Mouse (Mus musculus): Measurements from ENCODE around the gene Gm45713. TPM values are rescaled to one million over a fixed set of nuclear protein-coding genes. Genes with fewer than 3 reads are reported as not detected.
"Not testable (repeated sequence)": the region's sequence is repeated elsewhere in the genome, so short reads cannot be mapped to it uniquely, and the experiment has no call there.

Gm45713 gene
- total RNA-seq, 2 experiments from 2014 or later: not detected

DNA sequence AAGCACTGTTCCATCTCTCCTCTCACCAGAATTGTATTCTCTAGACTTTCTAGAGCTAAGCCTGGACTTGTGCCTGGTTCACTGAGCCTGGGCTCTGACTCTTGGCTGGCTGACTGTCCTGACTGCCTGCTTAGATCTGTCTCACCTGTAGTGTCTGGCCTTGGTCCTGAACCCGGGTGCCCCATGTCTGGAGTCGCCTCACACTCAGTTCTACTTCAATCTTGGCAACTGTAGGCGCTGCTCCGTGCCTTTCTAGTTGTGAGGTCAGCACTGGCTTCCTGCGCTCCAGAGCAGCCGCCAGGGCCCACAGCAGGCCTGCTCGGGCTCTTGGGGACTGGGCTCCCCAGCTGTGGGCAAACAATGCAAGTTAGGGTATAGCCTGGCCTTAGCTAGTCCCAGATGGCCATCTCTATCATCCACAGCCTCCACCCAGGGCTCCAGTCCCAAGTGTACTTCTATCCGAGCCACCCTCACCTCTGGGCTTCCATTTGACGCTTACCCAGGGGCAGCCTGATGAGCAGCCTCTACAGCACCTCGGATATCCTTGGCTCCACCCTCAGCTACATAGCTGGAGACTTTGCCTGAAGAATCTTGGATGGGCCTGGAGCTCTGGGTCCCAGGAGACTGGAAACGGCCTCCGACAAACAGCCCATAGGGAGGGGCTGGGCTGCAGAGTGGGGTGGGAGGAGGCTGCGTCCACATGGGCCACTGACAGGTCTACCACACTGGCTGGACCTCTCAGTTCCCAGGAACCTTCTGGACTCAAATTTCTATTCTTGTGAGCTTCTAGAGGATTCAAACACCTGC, 8.5 kb upstream of the Gm45713 start:
- no peak for DNase-seq (ENCODE audit: low spot score in 2 of 2)

DNA sequence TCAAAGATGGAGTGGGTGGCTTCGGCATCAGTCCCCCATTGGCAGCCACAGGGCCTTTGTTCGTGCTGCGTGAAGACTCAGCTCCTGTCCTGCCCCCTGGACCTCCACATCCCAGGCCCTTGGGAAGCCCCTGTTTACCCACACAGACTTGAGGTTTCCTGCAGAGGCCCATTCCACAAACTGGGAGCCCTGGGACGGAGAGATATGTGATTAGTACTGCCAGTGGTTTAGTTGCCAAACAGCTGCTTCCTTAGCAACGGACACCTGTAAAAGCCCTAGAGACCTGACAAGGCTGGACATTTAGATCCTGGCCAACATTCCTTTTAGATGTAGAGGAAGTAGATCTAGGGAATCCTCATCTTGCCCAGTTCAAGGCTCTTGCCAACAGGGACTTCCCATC, 5.9 kb upstream of the Gm45713 start:
- no peak for DNase-seq (ENCODE audit: low spot score in 2 of 2)

DNA sequence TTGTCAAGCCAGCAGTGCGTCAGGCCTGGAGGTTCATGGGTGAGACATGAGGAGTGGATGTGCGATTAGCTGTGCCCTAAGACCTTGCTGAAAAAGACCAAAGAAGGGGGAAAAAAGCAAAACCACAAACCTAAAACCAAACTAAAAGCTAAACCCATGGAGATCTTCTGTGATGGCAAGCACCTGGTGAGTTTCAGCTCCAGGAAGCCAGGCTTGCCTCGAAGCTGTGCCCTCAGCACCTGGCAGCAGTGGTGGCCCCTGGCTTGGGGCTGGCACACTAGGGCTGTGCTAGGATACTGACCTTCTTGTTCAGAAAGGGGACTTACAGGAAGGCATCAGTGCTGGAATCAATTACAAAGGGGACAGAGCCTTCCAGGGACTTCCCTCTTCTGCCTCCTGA, 5.3 kb upstream of the Gm45713 start:
- DNase-seq (ENCODE audit: low spot score in 2 of 2): no peak

DNA sequence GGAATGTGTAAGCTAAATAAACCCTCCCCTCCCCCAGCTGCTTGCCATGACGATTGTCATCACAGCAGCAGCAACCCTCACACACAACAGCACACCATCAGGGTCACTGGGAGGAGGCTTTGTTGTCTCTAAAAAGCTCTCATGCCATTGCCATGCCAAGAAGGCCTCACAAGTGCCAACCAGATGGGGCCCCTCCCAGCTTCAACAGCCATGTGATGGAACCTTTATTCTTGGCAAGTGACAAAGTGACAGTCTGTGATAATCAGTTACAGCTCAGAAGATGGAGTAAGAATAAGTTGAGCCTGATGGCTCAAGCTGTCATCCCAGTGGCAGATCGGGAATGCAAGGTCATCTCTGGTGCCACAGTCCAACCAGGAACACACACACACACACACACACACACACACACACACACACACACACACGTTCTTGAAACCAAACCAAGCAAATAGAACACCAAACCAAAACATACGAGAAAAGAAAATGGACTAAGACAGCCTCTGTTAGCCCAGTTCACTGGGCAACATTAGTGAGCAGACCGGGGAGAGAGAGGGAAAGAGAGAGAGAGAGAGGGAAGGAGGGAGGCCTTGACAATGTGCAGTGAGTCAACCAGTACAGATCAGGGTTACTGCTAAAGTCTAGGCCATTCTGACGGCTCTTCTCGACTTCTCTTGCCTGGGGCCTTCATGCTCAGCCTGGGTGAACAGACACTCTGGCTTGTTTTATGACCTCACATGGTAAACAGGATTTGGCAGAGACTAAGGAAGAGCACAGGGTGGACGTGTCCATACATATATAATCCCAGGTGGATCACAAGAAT, 4.1 kb upstream of the Gm45713 start:
- no peak for DNase-seq (ENCODE audit: low spot score in 2 of 2)

DNA sequence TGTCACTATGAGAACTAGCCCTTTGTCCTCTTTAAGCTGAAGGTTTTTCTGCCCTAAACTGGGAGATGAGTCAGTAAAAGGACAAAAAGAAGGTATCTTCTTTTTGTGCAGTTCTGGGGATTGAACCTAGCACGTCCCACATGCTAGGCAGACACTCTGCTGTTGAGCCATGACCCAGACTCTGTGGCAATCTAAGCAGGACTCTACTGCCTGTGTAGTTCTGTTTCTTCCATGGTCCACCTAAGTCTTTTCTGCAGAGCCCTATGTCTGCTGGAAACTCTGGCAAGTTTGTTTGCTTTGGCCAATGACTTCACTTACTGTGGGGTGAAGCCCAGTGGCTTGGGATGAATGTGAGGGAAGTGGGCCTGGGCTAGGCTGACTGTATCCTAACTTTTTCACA, 2.4 kb upstream of the Gm45713 start:
- DNase-seq (ENCODE audit: low spot score in 2 of 2): no peak

DNA sequence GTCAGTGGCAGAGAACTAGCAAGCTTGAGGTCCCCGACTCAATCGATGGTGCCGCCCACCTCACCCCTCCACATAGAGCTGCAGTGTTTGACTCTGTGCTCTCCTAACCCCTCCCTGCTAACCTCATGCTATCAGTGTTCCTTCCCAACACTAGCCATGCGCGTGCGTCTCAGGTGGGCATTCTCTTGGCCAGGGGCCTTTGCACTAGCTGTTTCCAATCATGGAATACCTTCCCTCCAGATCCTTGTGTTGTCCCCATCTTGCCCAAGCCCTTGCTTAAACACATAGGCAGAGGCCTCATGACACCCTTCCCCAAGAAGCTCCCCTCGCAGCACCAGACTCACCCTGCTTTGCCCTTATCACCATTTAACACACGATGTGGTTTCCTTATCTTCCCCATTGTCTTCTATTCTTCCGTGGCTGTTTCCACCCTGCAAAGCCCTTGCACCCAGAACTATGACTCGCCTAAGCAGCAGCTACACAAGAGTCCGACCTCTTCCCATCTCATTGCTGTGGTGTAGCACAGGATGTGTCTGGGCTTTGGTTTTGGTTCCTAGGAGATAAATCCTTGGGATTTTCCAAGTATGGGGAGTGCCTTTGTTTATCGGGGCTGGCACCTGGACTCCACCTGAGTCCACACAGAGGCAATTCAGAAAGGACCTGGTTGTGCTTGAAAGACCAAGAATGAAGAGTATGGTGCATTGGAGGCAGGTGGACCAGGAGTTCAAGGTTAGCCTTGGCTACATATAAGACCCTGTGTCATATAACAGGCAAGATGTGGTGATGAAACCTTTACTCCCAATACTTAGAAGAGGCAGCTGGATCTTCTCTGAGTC, 1.4 kb upstream of the Gm45713 start:
- DNase-seq (ENCODE audit: low spot score in 2 of 2): no peak

DNA sequence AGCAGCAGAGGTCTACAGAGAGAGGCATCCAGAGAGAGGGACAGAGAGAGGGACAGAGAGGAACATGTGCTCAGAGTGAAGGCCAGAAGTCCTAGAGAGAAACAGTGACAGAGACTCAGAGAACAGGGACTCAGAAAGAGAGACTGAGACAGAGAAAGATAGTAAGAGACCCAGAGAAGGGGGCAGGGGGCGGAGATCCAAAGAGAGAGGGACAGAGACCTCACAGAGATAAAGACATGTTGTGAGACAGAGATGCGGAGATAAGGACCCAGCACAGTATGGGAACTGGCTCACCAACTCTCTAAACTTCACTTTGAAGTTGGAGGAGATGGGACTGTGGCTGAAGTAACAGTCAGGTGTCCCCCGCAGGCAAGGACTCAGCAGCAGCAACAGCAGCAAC, 661 bp downstream of the Gm45713 start:
- no peak for DNase-seq (ENCODE audit: low spot score in 2 of 2)

DNA sequence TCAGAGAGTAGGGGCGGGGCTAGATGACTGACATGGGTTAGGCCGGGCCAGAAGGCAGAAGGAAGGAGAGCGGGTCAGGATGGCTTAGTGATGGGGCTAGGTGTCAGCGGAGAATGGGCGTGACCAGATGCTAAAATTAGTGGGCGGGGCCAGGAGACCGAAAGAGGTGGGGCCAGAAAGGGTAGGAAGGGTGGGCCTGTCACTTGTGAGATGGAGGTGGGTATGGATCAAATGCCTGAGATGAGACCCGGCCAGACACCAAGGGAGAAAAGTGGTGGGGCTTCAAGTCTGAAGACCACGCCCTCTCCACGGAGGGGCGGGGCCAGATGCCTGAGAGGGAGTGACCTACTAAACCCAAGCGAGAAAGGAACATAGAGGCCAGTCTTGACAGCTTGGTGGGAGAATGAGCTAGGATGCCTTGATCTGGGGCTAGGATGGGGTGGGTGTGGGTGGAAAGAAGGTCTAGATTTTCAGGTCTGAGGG, 1.4 kb downstream of the Gm45713 start:
- no peak for DNase-seq (ENCODE audit: low spot score in 2 of 2)

DNA sequence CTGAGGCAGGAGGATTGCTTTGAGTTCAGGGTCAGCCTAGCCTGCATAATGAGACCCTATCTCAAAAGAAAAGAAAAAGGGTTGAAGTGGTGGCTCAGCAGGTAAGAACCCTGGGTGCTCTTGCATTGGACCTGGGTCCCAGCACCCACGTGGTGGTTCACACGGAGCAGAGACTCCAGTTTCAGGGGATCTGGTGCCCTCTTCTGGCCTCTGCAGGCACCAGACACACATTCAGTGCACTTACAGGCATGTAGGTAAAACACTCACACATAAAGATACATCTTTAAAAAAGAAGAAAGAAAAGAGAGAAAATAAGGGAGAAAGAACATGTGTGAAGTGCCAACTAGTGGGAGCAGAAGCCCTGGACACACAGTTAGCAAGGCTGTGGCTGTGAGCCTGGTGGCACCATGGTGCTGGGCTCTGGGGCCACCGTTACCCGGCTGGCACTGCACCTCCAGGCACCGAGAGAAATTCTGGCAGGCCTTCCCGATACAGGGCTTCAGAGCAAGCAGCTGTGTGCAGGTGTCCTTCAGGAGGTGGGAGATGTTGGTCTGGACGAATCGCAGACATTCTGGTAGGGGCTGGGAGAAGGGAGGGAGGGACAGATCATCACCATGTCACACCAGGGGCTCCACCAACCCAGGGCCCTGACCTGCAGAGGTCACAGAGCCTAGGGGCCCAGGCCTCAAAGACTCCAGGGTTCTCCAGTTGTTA, 2.4 kb downstream of the Gm45713 start:
- DNase-seq (ENCODE audit: low spot score in 2 of 2): no peak

DNA sequence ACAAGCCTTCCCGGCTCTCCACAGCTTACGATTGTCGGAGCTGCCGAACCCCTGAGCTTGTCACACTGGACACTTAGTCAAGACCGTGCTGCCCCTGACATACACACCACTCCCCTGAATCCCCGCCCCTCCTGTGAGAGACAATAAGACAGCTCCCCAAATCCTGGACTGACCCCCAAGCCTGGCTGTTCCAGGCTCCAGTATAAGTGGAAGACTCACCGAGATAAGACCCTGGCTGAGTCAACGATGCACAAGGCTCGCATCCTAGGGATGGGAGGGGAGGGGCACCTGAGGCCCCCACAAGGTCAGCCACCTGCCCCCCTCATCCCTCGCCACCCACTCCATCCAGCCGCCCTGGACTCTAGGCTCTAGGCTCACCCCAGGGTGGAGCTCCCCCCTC, 4.2 kb downstream of the Gm45713 start:
- DNase-seq (ENCODE audit: low spot score in 2 of 2): no peak

DNA sequence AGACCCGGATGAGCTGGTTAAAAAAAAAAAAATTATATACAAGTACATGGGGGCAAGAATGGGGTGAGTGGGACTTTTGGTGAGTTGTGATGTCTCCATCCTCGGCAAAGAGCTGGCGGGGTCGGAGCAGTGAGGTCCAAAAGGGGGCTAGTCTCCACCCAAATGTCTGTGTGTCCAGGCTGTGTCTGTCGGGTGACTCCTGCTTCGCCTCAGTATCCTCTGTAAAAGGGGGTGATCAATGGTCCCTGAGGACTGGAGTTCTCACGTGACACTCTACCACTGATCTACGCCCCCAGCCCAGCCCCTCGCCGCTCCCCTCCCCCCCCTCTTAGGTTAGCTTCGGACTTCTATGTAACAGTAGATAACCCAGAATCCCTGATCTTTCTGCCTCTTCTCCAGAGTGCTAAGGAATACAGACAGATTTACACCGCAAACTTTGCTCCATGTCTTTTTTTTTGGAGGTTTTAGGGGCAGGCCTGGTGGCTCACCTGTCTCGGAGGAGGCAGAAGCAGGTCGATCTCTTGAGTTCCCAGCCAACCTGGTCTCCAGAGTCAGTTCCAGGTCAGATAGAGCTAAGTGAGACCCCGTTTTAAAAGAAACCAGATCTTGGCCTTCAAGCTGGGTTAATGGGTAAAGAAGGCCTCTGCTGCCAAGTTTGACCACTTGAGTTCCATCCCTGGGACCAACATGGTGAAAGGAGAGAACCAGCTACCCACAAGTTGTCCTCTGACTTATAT, 6.1 kb downstream of the Gm45713 start:
- DNase-seq (ENCODE audit: low spot score in 2 of 2): no peak

DNA sequence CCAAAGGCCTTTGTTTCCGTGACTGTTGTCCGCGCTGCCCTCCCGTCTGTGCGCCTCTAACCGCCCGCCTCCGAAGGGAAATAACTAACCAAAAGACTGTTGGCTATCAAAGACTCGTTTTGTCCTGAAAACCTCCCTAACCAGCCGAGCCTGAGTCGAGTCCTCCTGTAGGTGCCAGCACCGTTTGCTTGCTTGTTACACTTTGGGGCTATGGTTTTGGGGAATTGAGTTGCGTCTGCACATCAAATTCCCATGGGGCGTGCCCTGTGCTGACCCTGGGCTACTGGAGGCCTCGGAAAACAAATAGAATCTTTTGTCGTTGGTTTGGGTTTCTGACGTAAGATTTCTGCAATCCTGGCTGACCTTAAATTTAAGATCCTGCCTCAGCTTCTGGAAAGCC, 6.7 kb downstream of the Gm45713 start:
- no peak for DNase-seq (ENCODE audit: low spot score in 2 of 2)

DNA sequence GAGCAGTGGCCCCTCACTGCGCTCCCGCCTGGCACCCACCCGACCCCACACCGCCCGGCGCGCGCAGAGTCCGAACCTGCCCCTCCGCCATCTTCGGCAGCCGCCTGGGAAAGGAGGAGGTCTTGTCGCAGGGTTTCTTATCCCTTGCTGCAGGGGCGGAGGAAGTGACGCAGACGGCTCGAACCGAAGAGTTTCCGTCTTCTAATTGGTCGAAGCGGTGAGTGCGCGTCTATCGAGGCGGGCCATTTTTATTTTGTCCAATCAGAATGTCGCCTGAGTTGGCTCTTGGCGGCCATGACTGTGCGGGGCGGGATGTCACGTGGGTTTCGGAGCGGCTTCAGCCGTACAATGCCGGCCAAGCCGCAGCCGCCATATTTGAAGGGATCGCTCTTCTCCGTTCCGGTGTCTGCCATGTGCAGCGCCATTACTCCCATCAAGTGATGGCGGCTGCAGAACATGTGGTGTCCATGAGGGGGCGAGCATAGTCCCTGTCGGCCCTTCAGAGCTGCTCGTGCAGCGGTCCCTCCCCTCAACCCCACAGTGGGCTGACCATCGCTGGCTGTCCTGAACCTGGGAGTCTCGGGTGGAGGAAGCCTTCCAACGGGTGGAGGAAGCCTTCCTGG, 7.3 kb downstream of the Gm45713 start, which contains the start of gene Rpl13a:
Gene Rpl13a, minus strand, starts transcription at position 138 of the 623 bp plus-strand sequence.
- DNase-seq (ENCODE audit: low spot score in 2 of 2): peak; percentile 98

DNA sequence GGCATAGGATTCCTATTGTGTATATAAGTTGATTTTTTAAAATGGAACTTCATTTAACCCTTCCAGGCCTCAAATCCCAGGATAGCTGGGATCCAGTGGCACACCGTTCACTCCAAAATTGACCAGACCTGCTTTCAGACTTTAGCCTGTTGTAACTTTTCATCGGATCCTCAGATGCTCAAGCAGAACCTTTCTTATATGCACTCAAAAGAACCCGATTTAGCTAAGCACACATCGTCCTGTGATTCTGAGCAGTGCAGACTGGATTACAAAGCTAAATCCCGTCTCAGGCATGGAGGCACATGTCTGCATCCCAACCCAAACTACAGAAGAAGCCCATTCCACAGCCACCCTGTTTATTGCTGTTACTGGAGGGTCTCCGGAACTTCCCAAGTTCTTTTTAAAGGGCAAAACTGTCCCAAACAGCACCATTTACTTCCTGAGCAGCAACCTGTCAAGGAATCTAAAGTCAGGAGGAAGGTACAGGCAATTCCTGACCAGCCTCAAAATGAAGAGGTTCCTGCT, 8.3 kb downstream of the Gm45713 start:
- DNase-seq (ENCODE audit: low spot score in 2 of 2): no peak

DNA sequence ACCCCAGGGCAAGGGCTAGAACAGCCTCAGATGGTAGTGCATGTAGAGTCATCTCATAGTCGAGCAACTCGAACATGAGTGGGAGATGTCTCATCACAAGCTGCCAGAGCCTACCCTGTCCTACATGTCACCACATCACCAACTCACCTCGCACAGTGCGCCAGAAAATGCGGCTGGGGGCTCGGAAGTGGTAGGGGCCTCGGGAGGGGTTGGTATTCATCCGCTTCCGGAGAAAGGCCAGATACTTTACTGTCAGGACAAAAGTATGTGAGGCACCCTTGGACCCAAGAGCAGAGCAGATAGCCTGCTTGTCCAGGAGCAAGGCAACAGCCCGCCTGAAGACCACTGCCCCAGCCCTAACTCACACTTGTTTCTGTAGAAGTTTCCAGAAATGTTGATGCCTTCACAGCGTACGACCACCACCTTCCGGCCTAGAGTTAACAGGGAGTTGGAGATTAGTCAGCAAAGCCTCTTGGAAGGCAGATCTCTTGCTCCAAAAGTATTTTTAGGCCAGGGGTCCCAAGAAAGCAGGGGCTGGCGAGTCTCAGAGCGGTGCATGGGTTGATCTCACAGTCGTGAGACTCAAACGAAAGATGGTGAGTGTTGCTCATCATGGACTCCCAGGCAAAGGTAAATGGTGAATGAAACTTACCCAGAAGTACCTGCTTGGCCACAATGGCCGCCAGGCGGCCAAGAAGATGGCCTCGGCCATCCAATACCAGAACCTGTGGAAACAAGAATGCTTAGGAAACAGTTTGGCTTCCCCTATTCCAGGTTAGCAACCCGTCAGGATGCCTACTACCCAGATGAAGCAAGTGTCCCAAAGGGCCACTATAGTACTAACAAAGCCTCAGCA, 9.0 kb downstream of the Gm45713 start:
- no peak for DNase-seq (ENCODE audit: low spot score in 2 of 2)

DNA sequence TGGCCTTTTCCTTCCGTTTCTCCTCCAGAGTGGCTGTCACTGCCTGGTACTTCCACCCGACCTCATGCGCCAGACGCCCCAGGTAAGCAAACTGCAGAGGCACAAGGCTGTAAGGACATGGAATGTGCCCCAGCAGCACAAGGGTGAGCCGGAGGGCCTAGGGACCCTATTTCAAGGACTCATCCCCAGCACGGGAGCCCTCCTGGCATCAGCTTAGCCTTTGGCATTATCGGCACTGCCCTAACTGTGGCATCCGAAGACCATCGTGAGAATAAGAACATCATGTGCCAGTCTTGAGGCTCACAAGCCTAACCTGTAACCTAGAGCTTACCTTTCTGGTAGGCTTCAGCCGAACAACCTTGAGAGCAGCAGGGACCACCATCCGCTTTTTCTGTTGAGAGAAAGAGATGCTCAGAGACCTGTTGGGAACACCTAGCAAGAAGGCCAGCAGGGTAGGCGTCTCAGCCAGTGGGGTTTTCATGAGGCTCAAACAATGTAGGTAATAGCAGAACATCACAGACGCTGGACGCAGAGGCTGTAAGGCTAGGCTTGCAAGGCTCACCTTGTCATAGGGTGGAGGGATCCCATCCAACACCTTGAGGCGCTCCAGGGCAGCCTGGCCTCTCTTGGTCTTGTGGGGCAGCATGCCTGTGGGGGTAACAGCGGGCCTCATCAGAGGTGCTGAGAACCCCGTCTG, 9.7 kb downstream of the Gm45713 start:
- no peak for DNase-seq (ENCODE audit: low spot score in 2 of 2)

DNA sequence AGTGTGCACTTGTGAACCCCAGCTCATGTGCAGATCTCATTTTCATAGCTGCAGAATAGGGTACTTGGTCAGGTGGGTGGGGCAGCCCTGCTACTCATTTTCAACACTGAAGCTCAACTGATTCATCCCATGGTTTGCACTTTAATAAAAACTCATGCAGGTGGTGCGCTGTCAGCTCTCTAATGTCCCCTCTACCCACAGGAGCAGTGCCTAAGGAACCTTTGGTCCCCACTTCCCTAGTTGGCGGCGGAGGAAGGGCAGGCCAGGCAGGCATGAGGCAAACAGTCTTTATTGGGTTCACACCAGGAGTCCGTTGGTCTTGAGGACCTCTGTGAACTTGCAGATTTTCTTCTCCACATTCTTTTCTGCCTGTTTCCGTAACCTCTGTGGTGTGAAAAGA, 10.4 kb downstream of the Gm45713 start:
- DNase-seq (ENCODE audit: low spot score in 2 of 2): not testable (repeated sequence)

DNA sequence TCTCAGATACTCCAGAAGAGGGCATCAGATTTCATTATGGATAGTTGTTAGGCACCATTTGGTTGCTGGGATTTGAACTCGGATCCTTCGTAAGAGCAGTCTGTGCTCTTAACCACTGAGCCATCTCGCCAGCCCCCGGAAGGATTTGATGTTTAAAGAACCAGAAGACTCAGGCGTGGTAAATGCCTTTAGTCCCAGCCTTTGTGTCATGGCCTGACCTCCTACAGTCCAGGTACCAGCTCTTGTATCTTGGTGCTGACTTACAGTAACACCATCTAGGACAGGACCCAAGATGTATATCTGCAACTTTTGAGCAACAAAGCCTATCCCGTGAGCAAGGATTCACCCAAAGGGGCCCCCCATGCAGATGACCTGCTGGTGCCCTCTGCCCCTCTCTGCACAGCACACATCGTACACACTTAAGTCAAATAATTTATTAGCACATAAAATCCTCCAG, 10.9 kb downstream of the Gm45713 start:
- no peak for DNase-seq (ENCODE audit: low spot score in 2 of 2)

All from layer of hippocampus, postnatal 10 days (tissue).